Mouse (Mus musculus): ENCODE measurements around the gene Sept9. TPM values are rescaled to one million over a fixed set of nuclear protein-coding genes. Genes with fewer than 3 reads are reported as not detected.

Sept9 gene
- polyA plus RNA-seq, 2 experiments = 14.9 to 25.5 TPM

- TF ChIP-seq CTCF (IDR thresholded peaks at IDR 0.05; ENCODE audit: low read depth) = no peak
- TF ChIP-seq EP300 (IDR thresholded peaks at IDR 0.05; ENCODE audit: low read depth) = no peak
- Histone ChIP-seq H3K4me1 (replicated peaks; ENCODE audit: control insufficient read depth in 2 of 2, insufficient read depth in 2 of 2, low read length in 1 of 2) (no peaks in the 10 kb centered on the region; a peak in 1 of 4 replicates), H3K4me3 (ENCODE audit: insufficient read depth in 1 of 2, low read depth in 2 of 2, low read length in 2 of 2) (no peak overlapping the region), H3K4me2 (ENCODE audit: low read depth) (no peak overlapping the region), H3K36me3 (replicated peaks; ENCODE audit: control insufficient read depth, insufficient read depth, low read depth) (no peaks in the 10 kb centered on the region; the same call in 1 of the 2 replicates), H3K27ac (no peak overlapping the region), H3K9me3 (ENCODE audit: control insufficient read depth, low read length) (no peaks in the 10 kb centered on the region), H3K27me3 (ENCODE audit: control insufficient read depth, insufficient read depth, low read length) (no peaks in the 10 kb centered on the region), H3K9ac (replicated peaks) (no peak overlapping the region)
- DNase-seq (ENCODE audit: low read depth in 3 of 3, low spot score in 3 of 3) (no peak), ATAC-seq (ENCODE audit: insufficient read depth) (no peak)
- 56% methylated on average over 3 of the region's 3 CpGs for WGBS (ENCODE audit: insufficient replicate concordance)
These were observed 164.5 kb downstream of the Sept9 start for GRCm38 (mm10) chr11:117363918-117364317.

GRCm38 (mm10) chr11:117366426-117366825 lies 167.0 kb downstream of the Sept9 start:
- 21% methylated on average over 3 of the region's 3 CpGs for WGBS (ENCODE audit: insufficient replicate concordance)
- Histone ChIP-seq H3K27ac (no peak overlapping the region), H3K27me3 (ENCODE audit: control insufficient read depth, insufficient read depth, low read length) (no peaks in the 10 kb centered on the region), H3K36me3 (replicated peaks; ENCODE audit: control insufficient read depth, insufficient read depth, low read depth) (no peaks in the 10 kb centered on the region), H3K9me3 (ENCODE audit: control insufficient read depth, low read length) (no peaks in the 10 kb centered on the region), H3K4me1 (replicated peaks; ENCODE audit: control insufficient read depth in 2 of 2, insufficient read depth in 2 of 2, low read length in 1 of 2) (peaks cover 0 to 4% of the 10 kb centered on the region in 2 experiments; a peak in 1 of 4 replicates), H3K4me2 (ENCODE audit: low read depth) (no peak overlapping the region), H3K9ac (replicated peaks) (no peak overlapping the region), H3K4me3 (ENCODE audit: insufficient read depth in 1 of 2, low read depth in 2 of 2, low read length in 2 of 2) (no peak overlapping the region)
- TF ChIP-seq EP300 (IDR thresholded peaks at IDR 0.05; ENCODE audit: low read depth) (no peak), CTCF (IDR thresholded peaks at IDR 0.05; ENCODE audit: low read depth) (peak; percentile 87)
- no peak for ATAC-seq (ENCODE audit: insufficient read depth)
- no peak for DNase-seq (ENCODE audit: low read depth in 3 of 3, low spot score in 3 of 3)

- no peak overlapping the region for H3K4me3 ChIP-seq (ENCODE audit: insufficient read depth in 1 of 2, low read depth in 2 of 2, low read length in 2 of 2)
- no peaks in the 10 kb centered on the region for H3K9me3 ChIP-seq (ENCODE audit: control insufficient read depth, low read length)
- H3K9ac ChIP-seq (replicated peaks) = no peak overlapping the region
- H3K27me3 ChIP-seq (ENCODE audit: control insufficient read depth, insufficient read depth, low read length) = no peaks in the 10 kb centered on the region
- H3K27ac ChIP-seq = no peak overlapping the region
- ATAC-seq (ENCODE audit: insufficient read depth) (no peak), DNase-seq (ENCODE audit: low read depth in 3 of 3, low spot score in 3 of 3) (no peak)
- H3K4me2 ChIP-seq (ENCODE audit: low read depth) = no peak overlapping the region
- H3K36me3 ChIP-seq (replicated peaks; ENCODE audit: control insufficient read depth, insufficient read depth, low read depth) = no peaks in the 10 kb centered on the region
- TF ChIP-seq EP300 (IDR thresholded peaks at IDR 0.05; ENCODE audit: low read depth) (no peak), CTCF (IDR thresholded peaks at IDR 0.05; ENCODE audit: low read depth) (no peak)
- WGBS (ENCODE audit: insufficient replicate concordance) = 53% methylated on average over 7 of the region's 7 CpGs
- peaks cover 0 to 4% of the 10 kb centered on the region in 2 experiments; a peak in 1 of 4 replicates for H3K4me1 ChIP-seq (replicated peaks; ENCODE audit: control insufficient read depth in 2 of 2, insufficient read depth in 2 of 2, low read length in 1 of 2)
These were observed 167.4 kb downstream of the Sept9 start for GRCm38 (mm10) chr11:117366861-117367357.

- ATAC-seq (ENCODE audit: insufficient read depth) (no peak), DNase-seq (ENCODE audit: low read depth in 3 of 3, low spot score in 3 of 3) (no peak)
- WGBS (ENCODE audit: insufficient replicate concordance) = 73% methylated on average over 6 of the region's 6 CpGs
- H3K4me2 ChIP-seq (ENCODE audit: low read depth) = no peak overlapping the region
- no peaks in the 10 kb centered on the region for H3K36me3 ChIP-seq (replicated peaks; ENCODE audit: control insufficient read depth, insufficient read depth, low read depth)
- TF ChIP-seq EP300 (IDR thresholded peaks at IDR 0.05; ENCODE audit: low read depth) (no peak), CTCF (IDR thresholded peaks at IDR 0.05; ENCODE audit: low read depth) (no peak)
- no peaks in the 10 kb centered on the region for H3K9me3 ChIP-seq (ENCODE audit: control insufficient read depth, low read length)
- no peak overlapping the region for H3K4me3 ChIP-seq (ENCODE audit: insufficient read depth in 1 of 2, low read depth in 2 of 2, low read length in 2 of 2)
- H3K9ac ChIP-seq (replicated peaks) = no peak overlapping the region
- no peak overlapping the region for H3K27ac ChIP-seq
- no peaks in the 10 kb centered on the region for H3K27me3 ChIP-seq (ENCODE audit: control insufficient read depth, insufficient read depth, low read length)
- H3K4me1 ChIP-seq (replicated peaks; ENCODE audit: control insufficient read depth in 2 of 2, insufficient read depth in 2 of 2, low read length in 1 of 2) = peaks cover 0 to 4% of the 10 kb centered on the region in 2 experiments; a peak in 1 of 4 replicates
These were observed 168.5 kb downstream of the Sept9 start for GRCm38 (mm10) chr11:117367937-117368336.

DNA sequence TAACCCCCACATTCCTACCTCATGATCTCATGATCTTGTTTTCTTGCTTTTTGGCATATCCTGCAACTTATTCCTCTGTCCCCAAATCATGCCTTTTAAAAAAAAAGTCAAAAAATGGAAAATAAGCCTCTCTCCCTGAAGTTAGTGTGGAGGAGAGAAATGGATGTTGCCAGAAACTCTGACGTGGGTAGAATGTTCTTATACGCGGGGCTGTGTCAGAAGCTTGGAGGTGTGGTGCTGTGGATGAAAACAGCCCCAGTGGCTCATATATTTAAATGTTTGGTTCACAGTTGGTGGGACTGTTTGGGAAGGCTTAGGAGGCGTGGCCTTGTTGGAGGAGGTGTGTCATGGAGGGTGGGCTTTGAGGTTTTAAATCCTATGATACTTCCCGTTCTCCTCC lies 169.9 kb downstream of the Sept9 start:
- H3K4me3 ChIP-seq (ENCODE audit: insufficient read depth in 1 of 2, low read depth in 2 of 2, low read length in 2 of 2) = no peak overlapping the region
- 57% methylated on average over 5 of the region's 5 CpGs for WGBS (ENCODE audit: insufficient replicate concordance)
- H3K9me3 ChIP-seq (ENCODE audit: control insufficient read depth, low read length) = no peaks in the 10 kb centered on the region
- no peak for ATAC-seq (ENCODE audit: insufficient read depth)
- H3K27ac ChIP-seq = no peak overlapping the region
- no peaks in the 10 kb centered on the region for H3K27me3 ChIP-seq (ENCODE audit: control insufficient read depth, insufficient read depth, low read length)
- H3K36me3 ChIP-seq (replicated peaks; ENCODE audit: control insufficient read depth, insufficient read depth, low read depth) = no peaks in the 10 kb centered on the region
- H3K4me2 ChIP-seq (ENCODE audit: low read depth) = no peak overlapping the region
- TF ChIP-seq EP300 (IDR thresholded peaks at IDR 0.05; ENCODE audit: low read depth) (no peak), CTCF (IDR thresholded peaks at IDR 0.05; ENCODE audit: low read depth) (no peak)
- no peak overlapping the region for H3K9ac ChIP-seq (replicated peaks)
- no peak for DNase-seq (ENCODE audit: low read depth in 3 of 3, low spot score in 3 of 3)
- H3K4me1 ChIP-seq (replicated peaks; ENCODE audit: control insufficient read depth in 2 of 2, insufficient read depth in 2 of 2, low read length in 1 of 2) = peaks cover 0 to 4% of the 10 kb centered on the region in 2 experiments; a peak in 1 of 4 replicates
